In genomic region chr6:126581632-126582031, GRCm38 (mm10) we compare ENCODE assay signal across 15 mouse cellular contexts. TPM values are rescaled to one million over a fixed set of nuclear protein-coding genes. Genes with fewer than 3 reads are reported as not detected.
DNase-seq lines count a peak whose midpoint lies in the region; ATAC-seq and TF ChIP-seq lines count a peak whose summit lies in the region.
"Had no signal": no experiment of that assay in that cellular context is flagged by ENCODE, and none has a peak within 500 bp of the region (broad histone marks: within the 10 kb centered on the region; RNA-seq: fewer than 3 reads in every experiment).

No protein-coding gene starts in this region.

- H3K9me3 ChIP-seq in forebrain, embryonic 15.5 days = no peaks in the 10 kb centered on the region
- no peaks in the 10 kb centered on the region for H3K9me3 ChIP-seq in forebrain, embryonic 10.5 days
- H3K9me3 ChIP-seq in neural tube, embryonic 13.5 days = no peaks in the 10 kb centered on the region
- no peaks in the 10 kb centered on the region for H3K9me3 ChIP-seq in liver, postnatal 0 days (ENCODE audit: low read length)
- H3K9me3 ChIP-seq: midbrain, embryonic 10.5 days had no signal

- no peaks in the 10 kb centered on the region for H3K27me3 ChIP-seq in forebrain, embryonic 15.5 days
- H3K27me3 ChIP-seq in forebrain, embryonic 10.5 days (ENCODE audit: poor library complexity, severe bottlenecking) = no peaks in the 10 kb centered on the region; the same call in 1 of the 2 replicates
- H3K27me3 ChIP-seq in neural tube, embryonic 13.5 days = no peaks in the 10 kb centered on the region
- H3K27me3 ChIP-seq in liver, postnatal 0 days (ENCODE audit: insufficient read depth, low read length) = no peaks in the 10 kb centered on the region

- peak; percentile 30 for TF ChIP-seq CTCF in left cerebral cortex, adult 2 months (IDR thresholded peaks at IDR 0.05)
- no peak for TF ChIP-seq CTCF in liver, postnatal 0 days (IDR thresholded peaks at IDR 0.05; ENCODE audit: low read depth)

- no peak overlapping the region for H3K4me2 ChIP-seq in forebrain, embryonic 15.5 days (replicated peaks)
- H3K4me2 ChIP-seq in neural tube, embryonic 13.5 days = no peak overlapping the region
- no peak overlapping the region for H3K4me2 ChIP-seq in liver, postnatal 0 days (ENCODE audit: low read depth, low read length)

- no peak for DNase-seq in forebrain, embryonic 10.5 days (ENCODE audit: extremely low spot score, low spot score)
- DNase-seq in neural tube, embryonic 10.5 days (ENCODE audit: extremely low spot score, low spot score) = no peak
- peak; percentile 48 to 61 for DNase-seq in left cerebral cortex, adult 2 months (ENCODE audit: extremely low spot score in 1 of 2, low spot score in 2 of 2)
- DNase-seq in right cerebral cortex, postnatal 25 days = peak; percentile 64
- no peak for DNase-seq in gastrocnemius, adult 8-10 months (ENCODE audit: low spot score in 2 of 2)
- no peak for DNase-seq in liver, postnatal 0 days
- DNase-seq: B cell, adult 2 months; cerebellum, adult 11-12 months; embryo, embryonic 11 days; heart, adult 18-20 months; lung, postnatal 36 days; thymus, adult 2 months had no signal

- intact Hi-C loops in left cerebral cortex, adult 2 months (cut with DNase I) = loop anchor here (5.0 kb wide), 1 partner anchor 201 kb away; no protein-coding TSS in a partner anchor

- no peak for TF ChIP-seq EP300 in liver, postnatal 0 days (IDR thresholded peaks at IDR 0.05; ENCODE audit: low read depth)

- no peak overlapping the region for H3K9ac ChIP-seq in forebrain, embryonic 15.5 days (replicated peaks)
- no peak overlapping the region for H3K9ac ChIP-seq in neural tube, embryonic 13.5 days
- no peak overlapping the region for H3K9ac ChIP-seq in liver, postnatal 0 days (replicated peaks)

- H3K4me1 ChIP-seq in forebrain, embryonic 15.5 days = peaks cover 4% of the 10 kb centered on the region; the same call in 1 of the 2 replicates
- H3K4me1 ChIP-seq in forebrain, embryonic 10.5 days = no peaks in the 10 kb centered on the region
- 0 out of 2 replicates have a peak, but pooled peaks cover 6% of the 10 kb centered on the region for H3K4me1 ChIP-seq in neural tube, embryonic 13.5 days (replicated peaks)
- H3K4me1 ChIP-seq in liver, postnatal 0 days (ENCODE audit: insufficient read depth) = no peaks in the 10 kb centered on the region
- H3K4me1 ChIP-seq: midbrain, embryonic 10.5 days had no signal

- WGBS in forebrain, embryonic 15.5 days = 81% methylated on average over 8 of the region's 8 CpGs
- WGBS in forebrain, embryonic 10.5 days = 88% methylated on average over 8 of the region's 8 CpGs
- WGBS in neural tube, embryonic 13.5 days = 74% methylated on average over 8 of the region's 8 CpGs
- 69% methylated on average over 8 of the region's 8 CpGs for WGBS in liver, postnatal 0 days (ENCODE audit: insufficient replicate concordance)

- H3K36me3 ChIP-seq in forebrain, embryonic 15.5 days = no peaks in the 10 kb centered on the region
- no peaks in the 10 kb centered on the region for H3K36me3 ChIP-seq in forebrain, embryonic 10.5 days (replicated peaks)
- H3K36me3 ChIP-seq in neural tube, embryonic 13.5 days = no peaks in the 10 kb centered on the region
- H3K36me3 ChIP-seq in liver, postnatal 0 days (replicated peaks; ENCODE audit: insufficient read depth, low read length) = no peaks in the 10 kb centered on the region
- H3K36me3 ChIP-seq: midbrain, embryonic 10.5 days had no signal

- peak; percentile 33; the same call in 1 of the 2 replicates for ATAC-seq in forebrain, embryonic 15.5 days (replicated peaks)
- peak; percentile 58; the same call in 1 of the 2 replicates for ATAC-seq in neural tube, embryonic 13.5 days (ENCODE audit: low read depth)
- ATAC-seq in liver, postnatal 0 days = no peak

- 0 out of 2 replicates have a peak overlapping the region, but pooled peaks have one; percentile 9 for H3K27ac ChIP-seq in forebrain, embryonic 15.5 days (replicated peaks)
- no peak overlapping the region for H3K27ac ChIP-seq in forebrain, embryonic 10.5 days
- peak overlapping the region; percentile 20; the same call in 1 of the 2 replicates for H3K27ac ChIP-seq in neural tube, embryonic 13.5 days (replicated peaks)
- peak overlapping the region; percentile 70 for H3K27ac ChIP-seq in left cerebral cortex, adult 2 months
- no peak overlapping the region for H3K27ac ChIP-seq in liver, postnatal 0 days (ENCODE audit: low read depth)
- H3K27ac ChIP-seq: midbrain, embryonic 10.5 days had no signal

- H3K4me3 ChIP-seq in forebrain, embryonic 15.5 days = no peak overlapping the region
- no peak overlapping the region for H3K4me3 ChIP-seq in forebrain, embryonic 10.5 days
- H3K4me3 ChIP-seq in neural tube, embryonic 13.5 days = no peak overlapping the region
- no peak overlapping the region for H3K4me3 ChIP-seq in left cerebral cortex, adult 2 months
- H3K4me3 ChIP-seq in liver, postnatal 0 days (ENCODE audit: low read depth, low read length) = no peak overlapping the region
- H3K4me3 ChIP-seq: midbrain, embryonic 10.5 days had no signal

RNA-seq across cellular contexts. Expression of gene Kcna5, which starts 46.4 kb away (rescaled TPM):
- polyA plus RNA-seq in forebrain, embryonic 15.5 days (2015; fragmentation: Nextera tagmentation; extraction: Ambion mirVana) = 1.3 and 2.4 TPM in 2 replicates
- 1.5 and 2.1 TPM in 2 replicates for polyA plus RNA-seq in forebrain, embryonic 10.5 days (2016; fragmentation: Nextera tagmentation; extraction: Ambion mirVana)
- polyA plus RNA-seq in neural tube, embryonic 13.5 days (2015; fragmentation: Nextera tagmentation; extraction: Ambion mirVana) = 1.9 and 2.3 TPM in 2 replicates
- total RNA-seq in left cerebral cortex, adult 2 months (2021) = 1 to 10 TPM; 4.2 to 5.6 TPM
- 1 to 10 TPM; 3.3 to 3.9 (median 3.5) TPM for total RNA-seq in gastrocnemius, adult 8-10 months (2022)
- 0.05 and 0.09 TPM in 2 replicates for polyA plus RNA-seq in liver, postnatal 0 days (2015; fragmentation: Nextera tagmentation; extraction: Ambion mirVana)

Comparison
In these comparisons a context has a peak if more than half of its experiments do, and no peak if none do; other contexts are left out.
1. H3K27ac ChIP-seq: peak in forebrain, embryonic 15.5 days (single experiment), neural tube, embryonic 13.5 days (single experiment) and left cerebral cortex, adult 2 months (single experiment); none in forebrain, embryonic 10.5 days (single experiment) and liver, postnatal 0 days (single experiment).
2. DNase-seq: peak in left cerebral cortex, adult 2 months (2 of 2) and right cerebral cortex, postnatal 25 days (single experiment); none in forebrain, embryonic 10.5 days (single experiment), neural tube, embryonic 10.5 days (single experiment), gastrocnemius, adult 8-10 months (0 of 2) and liver, postnatal 0 days (single experiment).